Mouse (Mus musculus): ENCODE measurements around the gene Map10.

GRCm38 (mm10) chr8:125666201-125666600 is 3.4 kb upstream of the Map10 start:
- TF ChIP-seq CTCF (conservative IDR thresholded peaks at IDR 0.05 in 1 of 2, IDR thresholded peaks at IDR 0.05 in 1 of 2; ENCODE audit: low read depth in 2 of 2, low read length in 2 of 2) (no peak), EP300 (IDR thresholded peaks at IDR 0.05; ENCODE audit: low read length) (no peak), PAX5 (IDR thresholded peaks at IDR 0.05; ENCODE audit: low read length) (no peak), POLR2A (IDR thresholded peaks at IDR 0.05; ENCODE audit: low read depth, low read length) (no peak), USF2 (conservative IDR thresholded peaks at IDR 0.05; ENCODE audit: low read depth, low read length) (no peak), ZNF384 (IDR thresholded peaks at IDR 0.05; ENCODE audit: low read depth, low read length) (no peak), ELF1 (IDR thresholded peaks at IDR 0.05; ENCODE audit: low read depth, low read length) (no peak), CHD1 (IDR thresholded peaks at IDR 0.05; ENCODE audit: low read depth, low read length) (no peak), BHLHE40 (IDR thresholded peaks at IDR 0.05; ENCODE audit: low read depth, low read length) (no peak), TCF12 (IDR thresholded peaks at IDR 0.05; ENCODE audit: low read depth, low read length) (no peak)

Data from CH12.LX (cell line).